Mouse (Mus musculus) limb, embryonic 12.5 days (tissue): ENCODE data around the gene Sipa1. TPM values are rescaled to one million over a fixed set of nuclear protein-coding genes. Genes with fewer than 3 reads are reported as not detected.
A peak's percentile ranks its signal among the peaks of the same experiment; 100 is the strongest.

Source experiments
- ATAC-seq: fragments of 200-750 bp; cut with Nextera tagmentation; 2 replicates; pipeline ENCODE4 v1.8.0; 2017; ENCODE audit warnings: low read depth, moderate TSS enrichment; ENCODE audit not compliant: insufficient number of reproducible peaks, insufficient read depth, low FRiP score, low TSS enrichment
- H3K27ac ChIP-seq: fragments of 300-500 bp; sonication (generic); 2 replicates; pipeline ENCODE4 v1.5.1; 2016; ENCODE audit warnings: mild to moderate bottlenecking, moderate library complexity
- H3K27me3 ChIP-seq: fragments of 300-500 bp; sonication (generic); 2 replicates; pipeline ENCODE4 v1.6.1; 2016; ENCODE audit warnings: mild to moderate bottlenecking, moderate library complexity
- H3K36me3 ChIP-seq: fragments of 300-500 bp; sonication (generic); 2 replicates; pipeline ENCODE4 v1.6.1; 2016; ENCODE audit warnings: mild to moderate bottlenecking, moderate library complexity
- H3K4me1 ChIP-seq: fragments of 300-500 bp; sonication (generic); replicated peaks from 2 replicates; pipeline ENCODE4 v1.6.1; 2016
- H3K4me2 ChIP-seq: fragments of 300-500 bp; sonication (generic); 2 replicates; pipeline ENCODE4 v1.6.1; 2016; ENCODE audit warnings: mild to moderate bottlenecking, moderate library complexity
- H3K4me3 ChIP-seq: fragments of 300-500 bp; sonication (generic); replicated peaks from 2 replicates; pipeline ENCODE4 v1.5.1; 2016; ENCODE audit warnings: mild to moderate bottlenecking
- H3K9ac ChIP-seq: fragments of 300-500 bp; sonication (generic); replicated peaks from 2 replicates; pipeline ENCODE4 v1.6.1; 2016; ENCODE audit warnings: mild to moderate bottlenecking, moderate library complexity
- H3K9me3 ChIP-seq: fragments of 300-500 bp; sonication (generic); 2 replicates; pipeline ENCODE4 v1.6.1; 2016; ENCODE audit warnings: mild to moderate bottlenecking, moderate library complexity
- WGBS: fragments of 180-500 bp; shearing (Covaris S2); methylation state at CpG from one replicate; pipeline ENCODE4 v1.1.7; 2016; 5-methylcytosine and 5-hydroxymethylcytosine counted together
- polyA plus RNA-seq: library from polyadenylated mRNA; unstranded; fragments of >200 nt; fragmentation: Nextera tagmentation; extraction: Ambion mirVana; gene quantifications from 2 replicates; pipeline ENCODE4 v1.2.1, GENCODE M21; 2016

The Sipa1 gene
- polyA plus RNA-seq, 1 experiment from 2014 or later = 26.5 TPM

- H3K9me3 ChIP-seq = no peaks in the 10 kb centered on the region
Observed at GRCm38 (mm10) chr19:5685861-5686260, 22.4 kb upstream of the Sipa1 start.

DNA sequence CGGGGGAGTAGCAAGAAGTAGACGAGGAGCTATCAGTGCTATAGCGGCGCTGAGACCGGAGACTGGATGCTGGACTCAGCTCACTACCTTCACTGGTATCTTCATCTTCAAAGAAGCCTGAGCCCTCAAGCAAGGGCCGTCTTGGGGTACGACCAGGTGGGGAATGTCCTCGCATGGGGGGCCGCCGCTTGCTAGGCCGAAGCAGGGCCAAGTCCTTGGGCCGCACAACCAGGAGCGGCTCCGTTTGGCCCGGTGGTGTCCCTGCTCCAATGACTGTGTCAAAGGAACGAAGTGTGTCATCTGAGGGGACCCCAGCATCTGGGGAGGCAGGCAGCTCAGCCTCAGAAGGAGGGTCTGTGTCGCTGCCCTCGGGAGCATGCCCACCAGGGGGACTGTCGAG is 21.9 kb upstream of the Sipa1 start:
- Histone ChIP-seq H3K9me3 (no peaks in the 10 kb centered on the region), H3K4me2 (no peak overlapping the region), H3K27ac (no peak overlapping the region), H3K27me3 (no peaks in the 10 kb centered on the region), H3K36me3 (peaks cover 66% of the 10 kb centered on the region), H3K4me1 (peaks cover 16% of the 10 kb centered on the region), H3K9ac (no peak overlapping the region), H3K4me3 (no peak overlapping the region)
- no peak for ATAC-seq
- WGBS = 92% methylated on average over 19 of the region's 19 CpGs

More at GRCm38 (mm10) chr19:5685861-5686260, 22.4 kb upstream of the Sipa1 start:
- H3K36me3 ChIP-seq = peaks cover 66% of the 10 kb centered on the region
- H3K27ac ChIP-seq = no peak overlapping the region
- H3K9ac ChIP-seq = no peak overlapping the region
- H3K4me3 ChIP-seq = no peak overlapping the region
- no peak for ATAC-seq
- WGBS = 91% methylated on average over 11 of the region's 11 CpGs
- no peak overlapping the region for H3K4me2 ChIP-seq
- peaks cover 20% of the 10 kb centered on the region for H3K4me1 ChIP-seq
- no peaks in the 10 kb centered on the region for H3K27me3 ChIP-seq

GRCm38 (mm10) chr19:5684985-5685384 is 21.5 kb upstream of the Sipa1 start:
- Histone ChIP-seq H3K4me3 (no peak overlapping the region), H3K9ac (no peak overlapping the region), H3K9me3 (no peaks in the 10 kb centered on the region), H3K36me3 (peaks cover 70% of the 10 kb centered on the region), H3K4me1 (peaks cover 11% of the 10 kb centered on the region), H3K27me3 (no peaks in the 10 kb centered on the region), H3K4me2 (no peak overlapping the region), H3K27ac (no peak overlapping the region)
- no peak for ATAC-seq
- 92% methylated on average over 13 of the region's 13 CpGs for WGBS

GRCm38 (mm10) chr19:5684236-5684635 is 20.7 kb upstream of the Sipa1 start:
- Histone ChIP-seq H3K27me3 (no peaks in the 10 kb centered on the region), H3K9me3 (no peaks in the 10 kb centered on the region), H3K4me3 (no peak overlapping the region), H3K4me2 (no peak overlapping the region), H3K9ac (no peak overlapping the region), H3K36me3 (peaks cover 78% of the 10 kb centered on the region), H3K4me1 (peaks cover 10% of the 10 kb centered on the region), H3K27ac (no peak overlapping the region)
- no peak for ATAC-seq
- WGBS = 89% methylated on average over 12 of the region's 12 CpGs

DNA sequence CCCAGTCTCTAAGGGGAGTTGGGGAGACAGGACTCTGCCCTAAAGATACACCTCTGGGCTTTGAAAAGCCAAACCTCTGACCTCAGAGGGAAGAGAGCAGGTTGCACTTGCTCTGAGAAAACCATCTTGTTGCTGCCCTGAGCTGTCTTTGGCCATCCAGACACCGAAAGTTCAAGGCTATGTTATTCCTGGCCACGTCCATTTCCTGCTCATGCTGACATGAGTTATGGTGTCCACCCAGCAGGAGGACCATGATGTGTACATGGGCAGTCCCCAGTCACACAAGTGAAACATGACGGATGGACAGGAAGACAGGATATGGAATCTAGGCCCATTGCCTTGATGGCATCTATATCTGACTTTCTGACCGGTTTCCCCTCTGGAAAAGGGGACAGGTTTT is 16.9 kb upstream of the Sipa1 start:
- Histone ChIP-seq H3K27me3 (no peaks in the 10 kb centered on the region), H3K36me3 (peaks cover 95% of the 10 kb centered on the region), H3K4me1 (no peaks in the 10 kb centered on the region), H3K9me3 (no peaks in the 10 kb centered on the region), H3K4me3 (no peak overlapping the region), H3K4me2 (no peak overlapping the region), H3K9ac (no peak overlapping the region; the same call in 1 of the 2 replicates), H3K27ac (no peak overlapping the region)
- 84% methylated on average over 4 of the region's 4 CpGs for WGBS
- ATAC-seq = no peak

DNA sequence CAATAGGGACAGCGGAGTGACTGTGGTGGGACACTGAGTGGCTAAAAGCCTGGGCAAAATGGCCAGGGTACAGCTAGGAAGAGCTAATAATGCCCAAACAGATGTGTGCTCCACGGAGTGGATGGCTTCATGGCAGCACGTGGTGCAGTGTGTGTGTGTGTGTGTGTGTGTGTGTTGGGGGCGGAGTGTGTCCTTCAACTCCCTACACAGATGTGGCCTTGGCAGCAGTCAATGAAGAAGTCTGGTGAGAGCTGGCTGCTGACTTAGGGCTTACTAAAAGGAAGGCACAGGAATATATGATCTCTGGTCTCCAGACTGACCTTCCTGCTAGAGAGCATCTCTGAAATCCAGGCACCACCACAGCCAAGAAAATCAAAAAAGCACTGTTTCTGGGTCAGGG is 4.9 kb upstream of the Sipa1 start:
- Histone ChIP-seq H3K9me3 (no peaks in the 10 kb centered on the region), H3K4me3 (no peak overlapping the region), H3K4me1 (peaks cover 7% of the 10 kb centered on the region), H3K36me3 (peaks cover 89% of the 10 kb centered on the region), H3K9ac (no peak overlapping the region), H3K4me2 (no peak overlapping the region), H3K27ac (no peak overlapping the region), H3K27me3 (no peaks in the 10 kb centered on the region)
- ATAC-seq = no peak
- 86% methylated on average over 4 of the region's 4 CpGs for WGBS

GRCm38 (mm10) chr19:5666386-5666785 is 2.9 kb upstream of the Sipa1 start:
- H3K9ac ChIP-seq = no peak overlapping the region
- ATAC-seq = no peak
- no peak overlapping the region for H3K4me2 ChIP-seq
- 92% methylated on average over 18 of the region's 18 CpGs for WGBS
- H3K4me3 ChIP-seq = no peak overlapping the region; the same call in 1 of the 2 replicates
- no peaks in the 10 kb centered on the region for H3K9me3 ChIP-seq
- H3K27ac ChIP-seq = no peak overlapping the region
- H3K4me1 ChIP-seq = peaks cover 26% of the 10 kb centered on the region
- H3K27me3 ChIP-seq = no peaks in the 10 kb centered on the region
- peaks cover 69% of the 10 kb centered on the region for H3K36me3 ChIP-seq

- H3K4me3 ChIP-seq = no peak overlapping the region
- no peaks in the 10 kb centered on the region for H3K27me3 ChIP-seq
- no peak overlapping the region for H3K27ac ChIP-seq
- no peak overlapping the region for H3K4me2 ChIP-seq
- H3K4me1 ChIP-seq = peaks cover 32% of the 10 kb centered on the region
- peaks cover 63% of the 10 kb centered on the region for H3K36me3 ChIP-seq
- 90% methylated on average over 15 of the region's 15 CpGs for WGBS
- no peak overlapping the region for H3K9ac ChIP-seq
- ATAC-seq = no peak
- H3K9me3 ChIP-seq = no peaks in the 10 kb centered on the region
Observed at GRCm38 (mm10) chr19:5665465-5665864, 2.0 kb upstream of the Sipa1 start.

GRCm38 (mm10) chr19:5664669-5665257 is 1.3 kb upstream of the Sipa1 start:
- Histone ChIP-seq H3K4me3 (no peak overlapping the region), H3K9ac (peak overlapping the region; percentile 18; the same call in 1 of the 2 replicates), H3K9me3 (no peaks in the 10 kb centered on the region), H3K4me1 (peaks cover 32% of the 10 kb centered on the region), H3K27ac (no peak overlapping the region), H3K27me3 (no peaks in the 10 kb centered on the region), H3K36me3 (peaks cover 61% of the 10 kb centered on the region), H3K4me2 (no peak overlapping the region)
- no peak for ATAC-seq
- WGBS = 95% methylated on average over 10 of the region's 10 CpGs

GRCm38 (mm10) chr19:5662310-5662709 is 1.2 kb downstream of the Sipa1 start:
- H3K4me1 ChIP-seq = peaks cover 32% of the 10 kb centered on the region
- peak overlapping the region; percentile 52 for H3K4me3 ChIP-seq
- H3K9ac ChIP-seq = peak overlapping the region; percentile 65
- H3K9me3 ChIP-seq = no peaks in the 10 kb centered on the region
- peak overlapping the region; percentile 70 for H3K4me2 ChIP-seq
- ATAC-seq = no peak
- peaks cover 45% of the 10 kb centered on the region for H3K36me3 ChIP-seq
- 72% methylated on average over 8 of the region's 8 CpGs for WGBS
- no peaks in the 10 kb centered on the region for H3K27me3 ChIP-seq
- peak overlapping the region; percentile 90 for H3K27ac ChIP-seq

DNA sequence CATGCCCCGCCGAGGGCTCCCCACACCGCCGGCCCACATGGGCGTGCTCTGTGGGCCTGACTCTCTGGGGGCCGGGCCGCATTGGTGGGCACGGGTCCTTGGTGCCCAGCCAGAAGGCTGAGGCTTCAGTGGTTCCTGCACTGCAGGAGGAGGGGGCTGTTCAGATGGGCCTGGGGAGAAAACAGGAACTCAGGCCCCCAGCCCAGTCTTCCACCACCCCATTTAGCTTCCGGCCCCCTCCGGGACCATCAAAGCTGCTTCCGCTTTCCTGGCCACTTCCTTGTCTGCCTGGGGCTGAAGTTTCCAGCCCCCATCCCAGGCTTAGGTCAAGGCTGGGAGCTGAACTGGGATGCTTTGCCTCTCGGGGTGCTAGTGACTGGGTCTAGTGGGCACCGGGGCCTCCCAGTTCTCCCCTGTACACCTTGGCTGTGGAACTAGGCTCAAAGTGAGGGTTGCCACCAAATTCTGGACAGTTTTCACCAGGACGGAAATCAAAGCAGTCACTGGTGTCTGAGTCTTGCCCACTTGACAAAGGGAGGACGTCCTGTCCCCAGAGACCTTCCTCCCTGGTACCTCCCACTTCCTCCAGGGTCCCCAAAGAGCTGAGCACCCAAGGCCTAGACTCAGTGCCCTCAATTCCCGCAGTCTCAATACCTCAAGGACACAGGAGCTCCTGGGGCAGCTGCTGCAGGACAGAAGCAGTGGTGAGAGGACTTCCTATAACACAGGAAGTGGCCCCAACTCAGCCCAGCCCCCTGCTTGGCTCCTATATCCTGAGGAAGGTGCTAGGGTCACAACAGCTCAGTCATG is 2.4 kb downstream of the Sipa1 start:
- peak overlapping the region; percentile 18 for H3K4me3 ChIP-seq

More for the DNA sequence above, 2.4 kb downstream of the Sipa1 start:
- Histone ChIP-seq H3K9ac (peak overlapping the region; percentile 27; the same call in 1 of the 2 replicates), H3K4me1 (peaks cover 32% of the 10 kb centered on the region), H3K4me2 (peak overlapping the region; percentile 70), H3K36me3 (peaks cover 41% of the 10 kb centered on the region), H3K27ac (peak overlapping the region; percentile 53; the same call in 1 of the 2 replicates), H3K9me3 (no peaks in the 10 kb centered on the region), H3K27me3 (0 out of 2 replicates have a peak, but pooled peaks cover 5% of the 10 kb centered on the region)
- WGBS = 80% methylated on average over 16 of the region's 16 CpGs
- ATAC-seq = no peak
